Comparison of ENCODE assay signal across 15 mouse cellular contexts in the genomic region with DNA sequence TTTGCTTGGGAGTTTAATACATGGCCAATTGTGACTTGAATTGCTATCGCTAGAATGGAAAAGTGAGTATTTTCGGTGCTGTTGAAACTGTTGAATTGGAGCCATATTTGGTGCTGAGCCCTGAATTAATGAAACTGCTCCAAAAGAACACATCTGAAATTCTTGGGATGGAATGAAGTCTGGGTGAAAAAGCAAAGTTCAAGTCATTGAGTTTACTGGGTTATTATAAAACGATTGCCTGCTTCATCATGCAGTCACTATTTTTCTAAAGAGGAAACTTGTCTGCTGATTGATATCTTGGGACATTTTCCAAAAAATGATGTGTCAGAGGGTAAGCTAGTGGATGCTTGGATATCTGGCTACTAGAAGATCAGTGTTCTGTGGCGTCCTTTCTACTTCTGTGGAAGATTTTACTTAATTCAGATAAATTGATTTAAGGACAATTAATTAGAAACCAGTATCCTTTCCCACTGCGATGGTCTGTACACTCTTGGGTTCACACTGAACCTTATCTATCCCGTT. TPM values are rescaled to one million over a fixed set of nuclear protein-coding genes. Genes with fewer than 3 reads are reported as not detected.
DNase-seq lines count a peak whose midpoint lies in the region; ATAC-seq lines count a peak whose summit lies in the region.
"Had no signal": no experiment of that assay in that cellular context is flagged by ENCODE, and none has a peak within 500 bp of the region (broad histone marks: within the 10 kb centered on the region; RNA-seq: fewer than 3 reads in every experiment).

No protein-coding gene starts in this region.

- peaks cover 10% of the 10 kb centered on the region; the same call in 1 of the 2 replicates for H3K36me3 ChIP-seq in forebrain, embryonic 14.5 days (ENCODE audit: control insufficient read depth, insufficient read depth, low read length)
- peaks cover 4% of the 10 kb centered on the region; the same call in 1 of the 2 replicates for H3K36me3 ChIP-seq in forebrain, embryonic 15.5 days
- H3K36me3 ChIP-seq in liver, embryonic 11.5 days (ENCODE audit: control insufficient read depth, insufficient read depth, low read length), result peaks cover 10% of the 10 kb centered on the region
- peaks cover 62% of the 10 kb centered on the region for H3K36me3 ChIP-seq in embryonic facial prominence, embryonic 10.5 days (replicated peaks)

- H3K9ac ChIP-seq in forebrain, embryonic 14.5 days (ENCODE audit: low read length), result no peak overlapping the region
- H3K9ac ChIP-seq in forebrain, embryonic 15.5 days (replicated peaks), result no peak overlapping the region
- no peak overlapping the region for H3K9ac ChIP-seq in liver, embryonic 11.5 days (ENCODE audit: low read depth, low read length)
- H3K9ac ChIP-seq: limb, embryonic 13.5 days had no signal

- no peak overlapping the region for H3K27ac ChIP-seq in forebrain, embryonic 14.5 days (ENCODE audit: low read depth, low read length)
- H3K27ac ChIP-seq in forebrain, embryonic 15.5 days (replicated peaks), result no peak overlapping the region
- no peak overlapping the region; the same call in 1 of the 2 replicates for H3K27ac ChIP-seq in liver, embryonic 11.5 days (ENCODE audit: low read depth, low read length)
- no peak overlapping the region for H3K27ac ChIP-seq in embryonic facial prominence, embryonic 10.5 days (replicated peaks)
- H3K27ac ChIP-seq: hindbrain, postnatal 0 days; layer of hippocampus, adult 2 months; limb, embryonic 13.5 days had no signal

- DNase-seq in forebrain, embryonic 14.5 days (ENCODE audit: low spot score), result no peak
- DNase-seq in liver, embryonic 11.5 days (ENCODE audit: low spot score), result no peak
- DNase-seq in liver (no peak), 3T3-L1 (ENCODE audit: low read depth, low spot score) (peak; percentile 51), NIH3T3 (ENCODE audit: low read depth) (peak; percentile 51)
- no peak for DNase-seq in embryonic facial prominence, embryonic 10.5 days (ENCODE audit: low spot score)
- no peak for DNase-seq in kidney, postnatal 10 days
- DNase-seq: B cell, adult 2 months; cerebellum, adult 11 months; gastrocnemius, postnatal 36 days had no signal

- no peak overlapping the region for H3K4me3 ChIP-seq in forebrain, embryonic 14.5 days (ENCODE audit: low read depth, low read length)
- no peak overlapping the region for H3K4me3 ChIP-seq in forebrain, embryonic 15.5 days
- no peak overlapping the region for H3K4me3 ChIP-seq in liver, embryonic 11.5 days (ENCODE audit: low read depth, low read length)
- no peak overlapping the region; the same call in 1 of the 2 replicates for H3K4me3 ChIP-seq in embryonic facial prominence, embryonic 10.5 days
- H3K4me3 ChIP-seq: layer of hippocampus, adult 2 months; limb, embryonic 13.5 days; myocyte had no signal

- peaks cover 22% of the 10 kb centered on the region for H3K4me1 ChIP-seq in forebrain, embryonic 14.5 days (ENCODE audit: control insufficient read depth, insufficient read depth, low read length)
- peaks cover 52% of the 10 kb centered on the region for H3K4me1 ChIP-seq in forebrain, embryonic 15.5 days
- H3K4me1 ChIP-seq in liver, embryonic 11.5 days (replicated peaks; ENCODE audit: control insufficient read depth, insufficient read depth, low read length), result peaks cover 34% of the 10 kb centered on the region
- peaks cover 51% of the 10 kb centered on the region for H3K4me1 ChIP-seq in embryonic facial prominence, embryonic 10.5 days

- WGBS in forebrain, embryonic 14.5 days, result 81% methylated on average over 6 of the region's 6 CpGs
- 81% methylated on average over 6 of the region's 6 CpGs for WGBS in forebrain, embryonic 15.5 days
- 69% methylated on average over 6 of the region's 6 CpGs for WGBS in liver, embryonic 11.5 days
- WGBS in embryonic facial prominence, embryonic 10.5 days, result 88% methylated on average over 6 of the region's 6 CpGs

- ATAC-seq in forebrain, embryonic 14.5 days, result no peak
- ATAC-seq in forebrain, embryonic 15.5 days (replicated peaks), result no peak
- ATAC-seq in liver, embryonic 11.5 days (replicated peaks; ENCODE audit: low FRiP score), result no peak
- ATAC-seq: hindbrain, postnatal 0 days had no signal

- no peaks in the 10 kb centered on the region for H3K27me3 ChIP-seq in forebrain, embryonic 14.5 days (replicated peaks; ENCODE audit: control insufficient read depth, insufficient read depth, low read length)
- no peaks in the 10 kb centered on the region for H3K27me3 ChIP-seq in forebrain, embryonic 15.5 days
- H3K27me3 ChIP-seq in liver, embryonic 11.5 days (replicated peaks; ENCODE audit: control insufficient read depth, insufficient read depth, low read length), result no peaks in the 10 kb centered on the region
- no peaks in the 10 kb centered on the region for H3K27me3 ChIP-seq in embryonic facial prominence, embryonic 10.5 days (replicated peaks; ENCODE audit: low read depth, poor library complexity, severe bottlenecking)
- H3K27me3 ChIP-seq: limb, embryonic 13.5 days had no signal

- H3K4me2 ChIP-seq in forebrain, embryonic 14.5 days (ENCODE audit: low read length), result 0 out of 2 replicates have a peak overlapping the region, but pooled peaks have one; percentile 34
- no peak overlapping the region for H3K4me2 ChIP-seq in forebrain, embryonic 15.5 days (replicated peaks)
- peak overlapping the region; percentile 82 for H3K4me2 ChIP-seq in liver, embryonic 11.5 days
- H3K4me2 ChIP-seq: limb, embryonic 13.5 days had no signal

- no peaks in the 10 kb centered on the region for H3K9me3 ChIP-seq in forebrain, embryonic 14.5 days (replicated peaks; ENCODE audit: control insufficient read depth, low read length)
- no peaks in the 10 kb centered on the region for H3K9me3 ChIP-seq in forebrain, embryonic 15.5 days
- no peaks in the 10 kb centered on the region for H3K9me3 ChIP-seq in liver, embryonic 11.5 days (ENCODE audit: control insufficient read depth, low read length)
- H3K9me3 ChIP-seq in embryonic facial prominence, embryonic 10.5 days, result no peaks in the 10 kb centered on the region
- H3K9me3 ChIP-seq: limb, embryonic 13.5 days had no signal

RNA-seq across cellular contexts. Expression of gene Nap1l1, which starts 4.0 kb away (rescaled TPM):
- 235 and 238 TPM in 2 replicates for polyA plus RNA-seq in forebrain, embryonic 14.5 days (2014; fragmentation: Nextera tagmentation; extraction: Ambion mirVana)
- 210 and 219 TPM in 2 replicates for polyA plus RNA-seq in forebrain, embryonic 15.5 days (2015; fragmentation: Nextera tagmentation; extraction: Ambion mirVana)
- 313 and 324 TPM in 2 replicates for polyA plus RNA-seq in liver, embryonic 11.5 days (2014; fragmentation: Nextera tagmentation; extraction: Ambion mirVana)
- 367 and 371 TPM in 2 replicates for polyA plus RNA-seq in embryonic facial prominence, embryonic 10.5 days (2016; fragmentation: Nextera tagmentation; extraction: Ambion mirVana)

RNA-seq across cellular contexts. Expression of gene Phlda1, which starts 29.0 kb away (rescaled TPM):
- 20.5 and 25.6 TPM in 2 replicates for polyA plus RNA-seq in forebrain, embryonic 14.5 days (2014; fragmentation: Nextera tagmentation; extraction: Ambion mirVana)
- polyA plus RNA-seq in forebrain, embryonic 15.5 days (2015; fragmentation: Nextera tagmentation; extraction: Ambion mirVana), result 23.3 and 24.3 TPM in 2 replicates
- polyA plus RNA-seq in liver, embryonic 11.5 days (2014; fragmentation: Nextera tagmentation; extraction: Ambion mirVana), result 15.8 and 16.1 TPM in 2 replicates
- 34.0 and 38.4 TPM in 2 replicates for polyA plus RNA-seq in embryonic facial prominence, embryonic 10.5 days (2016; fragmentation: Nextera tagmentation; extraction: Ambion mirVana)

Comparison
In these comparisons a context has a peak if more than half of its experiments do, and no peak if none do; other contexts are left out.
1. DNase-seq: peak in 3T3-L1 (single experiment) and NIH3T3 (single experiment); none in forebrain, embryonic 14.5 days (single experiment), liver, embryonic 11.5 days (single experiment), liver (single experiment), embryonic facial prominence, embryonic 10.5 days (single experiment) and kidney, postnatal 10 days (single experiment).